Mouse (Mus musculus): ENCODE measurements around the gene Prokr2.

DNA sequence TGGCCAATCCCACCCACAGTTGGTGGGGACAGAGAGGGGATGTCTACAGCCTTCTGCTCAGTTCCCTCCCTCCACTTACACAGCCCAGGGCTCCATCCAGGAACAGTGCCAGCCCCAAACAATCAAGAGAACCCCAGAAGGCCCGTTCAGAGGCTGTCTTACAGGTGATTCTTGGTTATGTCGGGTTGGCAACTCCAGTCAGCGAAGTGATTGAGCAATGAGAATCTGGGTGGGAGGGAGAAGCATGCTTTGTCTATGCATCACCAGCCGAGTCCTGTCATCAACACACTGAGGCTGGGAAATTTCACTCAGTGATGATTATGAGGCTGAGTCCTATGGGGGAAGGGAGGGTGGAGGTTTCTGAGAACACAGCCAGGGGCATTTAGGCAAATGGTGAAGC is 61.7 kb downstream of the Prokr2 start:
- no peak for TF ChIP-seq GATA1 (IDR thresholded peaks at IDR 0.05; ENCODE audit: borderline replicate concordance, low read length)
- TF ChIP-seq FLI1 (IDR thresholded peaks at IDR 0.05; ENCODE audit: low read length): no peak

All from megakaryocyte, embryonic 14.5 days (primary cell).